Mouse (Mus musculus): ENCODE measurements at regions not wholly inside any gene's neighbourhood (a gene's known extent, or its start where the extent isn't known, plus 50 kb on each side); places are given as distances from the start of the nearest gene placed in this dataset.
A peak's percentile ranks its signal among the peaks of the same experiment; 100 is the strongest.

- DNase-seq (ENCODE audit: extremely low read depth, low read depth, low spot score), result no peak
These were observed 233.3 kb downstream of the Gadd45g start for GRCm38 (mm10) chr13:52079678-52080246.

DNA sequence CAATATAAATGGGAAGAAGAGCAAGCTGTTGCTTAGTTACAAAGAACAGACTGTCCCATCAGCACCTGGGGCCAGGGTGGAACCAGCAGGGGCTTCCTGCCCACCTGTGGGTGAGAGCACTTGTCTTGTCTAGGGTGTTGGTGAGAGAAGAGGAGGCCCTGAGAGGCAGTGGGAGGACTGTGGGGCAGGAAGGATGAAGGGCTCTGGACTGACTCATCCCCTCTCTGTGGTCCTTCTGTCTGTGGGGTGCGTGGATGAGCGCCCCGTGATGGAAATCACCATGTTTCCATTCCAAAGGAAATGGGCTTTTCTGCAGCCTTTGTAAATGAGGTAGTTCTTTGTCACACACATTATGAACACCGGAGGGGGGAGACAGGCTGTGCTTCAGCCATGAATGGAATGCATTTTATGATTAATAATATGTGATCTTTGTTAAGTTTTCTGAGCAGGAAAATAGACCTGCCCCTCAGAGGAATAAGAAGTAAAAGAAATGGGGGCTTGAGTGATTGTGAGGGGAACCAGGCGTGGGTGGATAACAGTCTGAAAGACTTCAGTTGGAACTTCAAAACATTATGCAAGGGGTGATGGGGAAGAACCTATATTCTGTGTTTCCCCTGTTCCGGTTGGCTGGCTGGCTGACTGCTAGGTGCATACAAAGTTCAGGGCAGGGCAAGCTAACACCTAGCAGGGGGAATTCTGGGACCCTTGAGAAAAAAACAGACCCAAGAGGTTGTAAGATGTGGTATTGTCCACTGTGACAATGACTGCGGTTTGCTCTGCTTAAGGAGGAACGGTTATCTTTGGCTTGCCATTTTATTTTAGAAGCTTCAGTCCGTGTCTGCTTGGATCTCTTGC is 237.3 kb downstream of the Gadd45g start:
- DNase-seq (ENCODE audit: extremely low read depth, low read depth, low spot score), result no peak

- no peak for DNase-seq (ENCODE audit: extremely low read depth, low read depth, low spot score)
These were observed 238.6 kb downstream of the Gadd45g start for GRCm38 (mm10) chr13:52085110-52085509.

DNA sequence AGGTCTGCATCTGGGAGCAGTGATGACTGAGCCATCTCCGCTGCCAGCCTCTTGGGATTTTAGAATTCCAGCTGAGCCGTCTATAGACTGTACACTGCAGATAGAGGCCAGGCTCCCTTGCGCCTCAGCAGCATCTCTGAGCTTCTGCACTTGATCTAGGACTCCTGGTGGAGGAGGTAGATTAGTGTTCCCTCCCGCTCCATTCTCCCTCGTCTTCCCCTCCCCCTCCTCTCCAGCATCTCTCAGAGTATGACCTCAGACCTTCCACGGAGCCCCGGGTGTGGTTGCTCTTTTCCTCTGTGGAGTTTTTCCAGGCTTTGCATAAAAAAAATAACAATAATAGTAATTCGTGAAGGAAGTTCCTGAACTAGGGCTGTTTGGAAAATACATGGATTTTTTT is 241.8 kb downstream of the Gadd45g start:
- no peak for DNase-seq (ENCODE audit: extremely low read depth, low read depth, low spot score)

- DNase-seq (ENCODE audit: extremely low read depth, low read depth, low spot score), result no peak
These were observed 243.9 kb downstream of the Gadd45g start for GRCm38 (mm10) chr13:52090365-52090764.

GRCm38 (mm10) chr13:52094785-52095184 is 248.3 kb downstream of the Gadd45g start:
- no peak for DNase-seq (ENCODE audit: extremely low read depth, low read depth, low spot score)

DNA sequence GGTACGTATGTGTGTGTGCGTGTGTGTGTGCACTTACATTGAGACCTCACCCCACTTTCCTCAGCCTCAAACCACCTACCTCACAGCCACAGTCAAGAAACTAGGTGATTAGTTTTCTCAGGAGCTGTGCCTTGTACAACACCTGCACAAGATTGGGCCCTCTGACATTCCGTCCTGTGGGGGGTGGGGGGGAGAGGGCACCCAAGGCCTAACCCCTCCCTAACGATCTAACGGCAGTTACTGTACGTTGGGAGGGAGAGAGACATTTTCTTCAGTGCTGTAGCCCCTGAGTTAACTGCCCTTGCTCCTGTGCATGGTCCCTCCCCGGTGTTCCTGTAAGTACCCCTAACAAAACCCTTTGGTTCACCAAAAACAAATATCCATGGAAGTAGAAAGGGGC is 250.0 kb downstream of the Gadd45g start:
- no peak for DNase-seq (ENCODE audit: extremely low read depth, low read depth, low spot score)

GRCm38 (mm10) chr13:52105989-52106642 is 259.6 kb downstream of the Gadd45g start:
- DNase-seq (ENCODE audit: extremely low read depth, low read depth, low spot score), result no peak

- no peak for DNase-seq (ENCODE audit: extremely low read depth, low read depth, low spot score)
These were observed 262.0 kb downstream of the Gadd45g start for GRCm38 (mm10) chr13:52108349-52108921.

- no peak for DNase-seq (ENCODE audit: extremely low read depth, low read depth, low spot score)
These were observed 262.7 kb downstream of the Gadd45g start for GRCm38 (mm10) chr13:52109039-52109759.

- no peak for DNase-seq (ENCODE audit: extremely low read depth, low read depth, low spot score)
These were observed 264.3 kb downstream of the Gadd45g start for GRCm38 (mm10) chr13:52110750-52111149.

DNA sequence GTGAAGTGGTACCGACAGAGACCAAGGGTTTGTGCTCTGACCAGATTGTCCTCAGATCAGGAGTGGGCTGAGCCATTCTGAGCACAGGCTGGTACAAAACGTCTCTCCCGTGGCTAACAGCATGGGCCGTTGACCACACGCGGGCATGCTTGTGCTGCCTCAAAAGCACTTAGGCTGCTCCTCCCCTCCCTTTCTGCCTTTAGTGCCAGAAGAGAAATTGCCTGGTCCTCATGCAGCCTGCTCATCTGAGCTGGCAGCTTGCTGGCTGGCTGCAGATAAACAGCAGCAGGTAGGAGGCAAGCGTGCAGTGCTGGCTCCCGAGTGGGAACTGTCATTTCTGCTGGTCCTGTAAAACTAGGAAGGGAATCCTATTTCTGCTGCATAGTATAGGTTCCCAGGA is 267.1 kb downstream of the Gadd45g start:
- no peak for DNase-seq (ENCODE audit: extremely low read depth, low read depth, low spot score)

GRCm38 (mm10) chr13:52114431-52114830 is 268.0 kb downstream of the Gadd45g start:
- DNase-seq (ENCODE audit: extremely low read depth, low read depth, low spot score), result peak; percentile 74

DNA sequence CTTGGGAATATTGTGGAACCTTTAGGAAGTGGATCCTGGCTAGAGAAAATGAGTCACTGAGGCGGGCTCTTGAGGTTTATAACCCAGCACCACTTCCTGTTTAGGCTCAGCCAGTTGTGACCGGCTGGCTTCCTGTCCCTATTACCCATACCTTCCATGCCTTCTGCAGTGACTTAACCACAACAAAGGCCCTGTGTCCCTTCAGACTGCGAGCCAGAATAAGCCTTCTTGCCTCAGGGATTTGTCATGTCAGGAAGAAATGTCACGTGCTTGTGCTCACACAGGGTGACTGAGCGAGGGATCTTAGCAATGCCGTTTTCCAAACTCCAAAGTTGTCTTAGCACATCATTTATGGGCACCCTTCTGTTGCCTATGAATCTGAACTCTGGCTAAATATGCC is 268.5 kb downstream of the Gadd45g start:
- DNase-seq (ENCODE audit: extremely low read depth, low read depth, low spot score), result no peak

DNA sequence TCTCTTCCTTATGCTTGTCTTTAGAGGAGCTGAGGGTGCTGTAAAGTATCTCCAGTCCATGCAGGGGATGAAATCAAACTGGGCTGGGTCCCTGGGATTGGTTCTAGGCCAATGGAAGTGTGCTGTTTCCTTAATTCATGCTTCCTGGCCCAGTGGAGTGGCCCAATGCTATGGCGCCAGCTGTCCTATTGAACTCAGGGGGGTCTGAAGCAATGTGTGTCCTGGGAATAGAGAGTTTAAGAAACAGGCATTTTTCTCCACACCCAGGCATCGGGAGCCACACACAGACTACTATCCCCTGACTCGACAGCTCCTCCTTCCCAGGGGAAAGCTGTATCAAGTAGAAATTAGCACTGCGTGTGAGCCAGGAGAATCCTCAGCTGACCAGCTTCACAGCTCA is 269.8 kb downstream of the Gadd45g start:
- DNase-seq (ENCODE audit: extremely low read depth, low read depth, low spot score), result no peak

GRCm38 (mm10) chr13:52116756-52117155 is 270.3 kb downstream of the Gadd45g start:
- DNase-seq (ENCODE audit: extremely low read depth, low read depth, low spot score), result no peak

GRCm38 (mm10) chr13:52120795-52121194 is 274.3 kb downstream of the Gadd45g start:
- DNase-seq (ENCODE audit: extremely low read depth, low read depth, low spot score), result no peak

GRCm38 (mm10) chr13:52125037-52125436 is 278.6 kb downstream of the Gadd45g start:
- peak; percentile 74 for DNase-seq (ENCODE audit: extremely low read depth, low read depth, low spot score)

DNA sequence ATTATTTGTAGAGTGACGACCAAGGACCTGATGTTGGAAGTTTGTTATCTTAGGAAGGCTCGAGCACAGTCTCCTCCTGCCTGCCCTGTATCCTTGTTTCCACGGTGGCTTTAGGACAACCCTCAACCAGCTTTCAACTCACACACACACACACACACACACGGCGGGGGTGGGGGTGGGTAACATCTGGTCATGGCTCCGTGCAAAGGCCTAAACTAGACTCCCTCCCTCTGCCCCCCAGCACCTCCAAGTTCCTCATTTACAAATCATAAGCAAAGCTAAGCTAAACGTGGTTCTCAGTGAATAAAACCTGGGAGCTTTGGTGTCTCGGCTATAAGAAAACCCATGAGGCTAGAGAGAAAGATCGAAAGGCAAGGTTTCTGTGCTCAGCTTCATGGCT is 281.3 kb downstream of the Gadd45g start:
- no peak for DNase-seq (ENCODE audit: extremely low read depth, low read depth, low spot score)

- no peak for DNase-seq (ENCODE audit: extremely low read depth, low read depth, low spot score)
These were observed 283.0 kb downstream of the Gadd45g start for GRCm38 (mm10) chr13:52129466-52129865.

GRCm38 (mm10) chr13:52133202-52133601 is 286.7 kb downstream of the Gadd45g start:
- no peak for DNase-seq (ENCODE audit: extremely low read depth, low read depth, low spot score)

Measured in fat pad, adult 2 months (tissue).